Mouse (Mus musculus) lung, postnatal 0 days (tissue): ENCODE data around the gene Dcaf10.

Experiments
- CTCF ChIP-seq: IDR thresholded peaks from 2 replicates; pipeline ENCODE4 v1.5.1; 2016; ENCODE audit warnings: antibody characterized with exemption, mild to moderate bottlenecking
- EP300 ChIP-seq: IDR thresholded peaks from 2 replicates; pipeline ENCODE4 v1.6.1; 2016; ENCODE audit warnings: antibody characterized with exemption, mild to moderate bottlenecking, control low read depth

- TF ChIP-seq CTCF (no peak), EP300 (no peak)
These were observed 34.7 kb downstream of the Dcaf10 start for GRCm38 (mm10) chr4:45376573-45376972.
